Mouse (Mus musculus) myocyte (in vitro differentiated cells): Measurements from ENCODE around the gene Rnaseh1. TPM values are rescaled to one million over a fixed set of nuclear protein-coding genes. Genes with fewer than 3 reads are reported as not detected.

Experiments used
- H3K27me3 ChIP-seq: one replicate; pipeline ENCODE4 v1.6.1; 2011; ENCODE audit not compliant: control insufficient read depth, insufficient read depth, insufficient read length
- H3K36me3 ChIP-seq: one replicate; pipeline ENCODE4 v1.6.1; 2011; ENCODE audit not compliant: control insufficient read depth, insufficient read depth
- H3K4me2 ChIP-seq: one replicate; pipeline ENCODE4 v1.6.1; 2011; ENCODE audit warnings: low read depth, control low read depth
- H3K4me3 ChIP-seq: one replicate; pipeline ENCODE4 v1.5.1; 2011; ENCODE audit warnings: mild to moderate bottlenecking, control low read depth, moderate library complexity
- H3K79me2 ChIP-seq: one replicate; pipeline ENCODE4 v1.6.1; 2011; ENCODE audit not compliant: control insufficient read depth, insufficient read depth
- H3ac ChIP-seq: one replicate; pipeline ENCODE4 v1.6.1; 2011; ENCODE audit not compliant: control insufficient read depth, insufficient read length
- CEBPB ChIP-seq: IDR thresholded peaks from 2 replicates; pipeline ENCODE4 v1.6.1; 2011; ENCODE audit warnings: mild to moderate bottlenecking, moderate library complexity; ENCODE audit not compliant: poor library complexity, insufficient read depth, severe bottlenecking
- E2F4 ChIP-seq: IDR thresholded peaks from one replicate; pipeline ENCODE4 v1.6.1; 2011; ENCODE audit warnings: mild to moderate bottlenecking, control low read depth, moderate library complexity; ENCODE audit not compliant: insufficient read depth
- MAX ChIP-seq: IDR thresholded peaks from one replicate; pipeline ENCODE4 v1.6.1; 2011; ENCODE audit warnings: low read depth, mild to moderate bottlenecking, control low read depth
- MYOD1 ChIP-seq, 3 experiments: IDR thresholded peaks; one replicate each; pipeline ENCODE4 v1.6.1; 2011; ENCODE audit warnings: control low read depth in 2 of 3, low read depth in 2 of 3, mild to moderate bottlenecking in 2 of 3, moderate library complexity in 1 of 3; ENCODE audit not compliant: insufficient read length in 2 of 3, control insufficient read depth in 1 of 3
- MYOG ChIP-seq, 3 experiments: IDR thresholded peaks; one replicate each; pipeline ENCODE4 v1.6.1; 2011; ENCODE audit warnings: control low read depth in 2 of 3, low read depth in 2 of 3, mild to moderate bottlenecking in 2 of 3; ENCODE audit not compliant: insufficient read length in 2 of 3, control insufficient read depth in 1 of 3, insufficient read depth in 1 of 3
- POLR2A ChIP-seq: IDR thresholded peaks from one replicate; pipeline ENCODE4 v1.6.1; 2011; ENCODE audit warnings: low read depth, mild to moderate bottlenecking, control low read depth, moderate library complexity; ENCODE audit not compliant: insufficient read length
- POLR2AphosphoS2 ChIP-seq: IDR thresholded peaks from one replicate; pipeline ENCODE4 v1.6.1; 2011; ENCODE audit warnings: low read depth, control low read depth; ENCODE audit not compliant: insufficient read length
- REST ChIP-seq: IDR thresholded peaks from one replicate; pipeline ENCODE4 v1.6.1; 2011; ENCODE audit warnings: mild to moderate bottlenecking, control low read depth, moderate library complexity; ENCODE audit not compliant: insufficient read depth, insufficient read length
- SRF ChIP-seq: IDR thresholded peaks from one replicate; pipeline ENCODE4 v1.6.1; 2011; ENCODE audit warnings: low read depth; ENCODE audit not compliant: control insufficient read depth, insufficient read length
- TCF12 ChIP-seq: IDR thresholded peaks from one replicate; pipeline ENCODE4 v1.6.1; 2011; ENCODE audit warnings: mild to moderate bottlenecking, control low read depth; ENCODE audit not compliant: poor library complexity, insufficient read depth, severe bottlenecking
- TCF3 ChIP-seq: IDR thresholded peaks from one replicate; pipeline ENCODE4 v1.6.1; 2011; ENCODE audit warnings: low read depth, control low read depth; ENCODE audit not compliant: insufficient read length
- USF1 ChIP-seq: IDR thresholded peaks from one replicate; pipeline ENCODE4 v1.6.1; 2011; ENCODE audit warnings: low read depth, mild to moderate bottlenecking, control low read depth, moderate library complexity
- polyA plus RNA-seq: library from polyadenylated mRNA; unstranded; fragments of >200 nt; fragmentation: generic; extraction: Trizol; gene quantifications from one replicate; pipeline ENCODE4 v1.2.1, GENCODE M21; 2012; ENCODE audit warnings: missing spikeins

Gene Rnaseh1
- polyA plus RNA-seq, 1 experiment, result 8.7 TPM

GRCm38 (mm10) chr12:28628436-28628835 lies 21.0 kb upstream of the Rnaseh1 start:
- Histone ChIP-seq H3K27me3 (no peaks in the 10 kb centered on the region), H3K36me3 (peaks cover 47% of the 10 kb centered on the region), H3K4me2 (no peak overlapping the region), H3K4me3 (no peak overlapping the region), H3K79me2 (peaks cover 15% of the 10 kb centered on the region), H3ac (no peak overlapping the region)
- TF ChIP-seq MAX, result no peak
- no peak for TF ChIP-seq MYOD1 (IDR thresholded peaks at IDR 0.05; ENCODE audit: control insufficient read depth in 1 of 3, insufficient read length in 2 of 3, low read depth in 2 of 3)
- TF ChIP-seq TCF3, result no peak
- TF ChIP-seq USF1, result no peak
- TF ChIP-seq TCF12, result no peak
- TF ChIP-seq POLR2AphosphoS2, result no peak
- TF ChIP-seq E2F4, result no peak
- TF ChIP-seq REST, result no peak
- no peak for TF ChIP-seq SRF
- TF ChIP-seq MYOG (IDR thresholded peaks at IDR 0.05; ENCODE audit: control insufficient read depth in 1 of 3, insufficient read depth in 1 of 3, insufficient read length in 2 of 3, low read depth in 2 of 3), result no peak
- no peak for TF ChIP-seq POLR2A
- TF ChIP-seq CEBPB, result no peak

- Histone ChIP-seq H3K36me3 (peaks cover 36% of the 10 kb centered on the region), H3K27me3 (no peaks in the 10 kb centered on the region), H3K79me2 (peaks cover 37% of the 10 kb centered on the region), H3K4me2 (peak overlapping the region; percentile 83), H3K4me3 (peak overlapping the region; percentile 76), H3ac (peak overlapping the region; percentile 73)
- TF ChIP-seq MAX (no peak), TCF3 (no peak), CEBPB (no peak), MYOD1 (IDR thresholded peaks at IDR 0.05; ENCODE audit: control insufficient read depth in 1 of 3, insufficient read length in 2 of 3, low read depth in 2 of 3) (no peak), USF1 (no peak), POLR2A (no peak), E2F4 (no peak), REST (no peak)
Observed at GRCm38 (mm10) chr12:28635058-28635534, 14.3 kb upstream of the Rnaseh1 start.

DNA sequence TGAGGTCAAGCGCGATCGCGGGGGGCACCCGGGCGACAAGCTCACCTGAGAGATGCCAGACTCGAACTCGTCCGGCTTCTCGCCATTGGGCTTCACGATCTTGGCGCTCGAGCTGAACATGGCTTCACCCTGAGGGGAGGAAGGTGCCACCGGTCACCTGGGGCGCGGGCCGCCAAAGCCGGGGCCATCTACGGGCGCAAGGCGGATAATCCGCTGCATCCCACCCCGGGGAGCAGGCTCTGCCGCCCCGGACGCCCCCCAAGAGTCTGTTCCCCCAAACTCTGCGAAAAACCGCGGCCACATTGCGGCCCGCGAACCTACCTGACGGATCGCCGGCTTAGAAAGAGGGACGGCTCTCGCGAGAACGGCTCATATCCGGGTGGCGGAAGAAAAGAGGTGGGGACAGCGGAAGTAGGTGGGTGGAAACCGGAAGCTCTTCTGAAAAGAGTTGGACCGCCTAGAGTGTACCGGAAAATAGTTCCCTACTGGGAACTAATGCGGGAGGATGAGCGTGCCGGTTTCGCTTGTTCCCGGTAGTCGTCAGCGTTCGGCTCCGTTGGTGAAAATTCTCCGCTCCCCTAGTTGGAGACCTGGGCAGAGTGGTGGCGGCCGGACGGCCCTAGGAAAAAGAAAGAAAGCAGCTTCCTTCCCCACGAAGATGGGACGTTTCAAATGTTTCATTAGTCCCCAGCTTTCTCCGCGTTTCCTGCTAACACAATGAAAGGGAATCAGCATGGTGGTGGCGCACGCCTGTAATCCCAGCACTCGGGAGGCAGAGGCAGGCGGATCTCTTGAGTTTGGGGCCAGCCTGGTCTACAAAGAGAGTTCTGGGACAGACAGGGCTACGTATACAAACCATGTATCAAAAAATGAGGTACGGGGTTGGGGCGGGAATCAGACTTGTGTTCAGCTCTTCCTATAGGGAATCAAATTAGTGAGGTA lies 13.6 kb upstream of the Rnaseh1 start, which contains the start of gene Rps7:
Rps7 (minus strand) TSS at position 419 of the 942 bp plus-strand sequence.
- H3K27me3 ChIP-seq, result no peaks in the 10 kb centered on the region
- H3K36me3 ChIP-seq, result peaks cover 30% of the 10 kb centered on the region
- H3K4me3 ChIP-seq, result peak within 1 kb of the TSS; percentile 76

GRCm38 (mm10) chr12:28636543-28636942 lies 12.9 kb upstream of the Rnaseh1 start:
- Histone ChIP-seq H3K27me3 (no peaks in the 10 kb centered on the region), H3ac (no peak overlapping the region), H3K4me3 (peak overlapping the region; percentile 76), H3K4me2 (peak overlapping the region; percentile 79), H3K36me3 (peaks cover 23% of the 10 kb centered on the region), H3K79me2 (peaks cover 37% of the 10 kb centered on the region)
- TF ChIP-seq MYOD1 (IDR thresholded peaks at IDR 0.05; ENCODE audit: control insufficient read depth in 1 of 3, insufficient read length in 2 of 3, low read depth in 2 of 3), result no peak
- TF ChIP-seq MYOG (IDR thresholded peaks at IDR 0.05; ENCODE audit: control insufficient read depth in 1 of 3, insufficient read depth in 1 of 3, insufficient read length in 2 of 3, low read depth in 2 of 3), result no peak
- no peak for TF ChIP-seq CEBPB
- TF ChIP-seq POLR2AphosphoS2, result no peak
- TF ChIP-seq POLR2A, result no peak
- TF ChIP-seq MAX, result no peak

More for the DNA sequence above, 13.6 kb upstream of the Rnaseh1 start, which contains the start of gene Rps7:
- Histone ChIP-seq H3K4me2 (peak within 1 kb of the TSS; percentile 83), H3K79me2 (peaks cover 37% of the 10 kb centered on the region), H3ac (peak within 1 kb of the TSS; percentile 73)
- TF ChIP-seq CEBPB, result no peak
- peak; percentile 8 for TF ChIP-seq E2F4
- TF ChIP-seq POLR2AphosphoS2, result peak; percentile 72
- TF ChIP-seq POLR2A, result peak; percentile 73
- TF ChIP-seq MYOD1 (IDR thresholded peaks at IDR 0.05; ENCODE audit: control insufficient read depth in 1 of 3, insufficient read length in 2 of 3, low read depth in 2 of 3), result no peak

DNA sequence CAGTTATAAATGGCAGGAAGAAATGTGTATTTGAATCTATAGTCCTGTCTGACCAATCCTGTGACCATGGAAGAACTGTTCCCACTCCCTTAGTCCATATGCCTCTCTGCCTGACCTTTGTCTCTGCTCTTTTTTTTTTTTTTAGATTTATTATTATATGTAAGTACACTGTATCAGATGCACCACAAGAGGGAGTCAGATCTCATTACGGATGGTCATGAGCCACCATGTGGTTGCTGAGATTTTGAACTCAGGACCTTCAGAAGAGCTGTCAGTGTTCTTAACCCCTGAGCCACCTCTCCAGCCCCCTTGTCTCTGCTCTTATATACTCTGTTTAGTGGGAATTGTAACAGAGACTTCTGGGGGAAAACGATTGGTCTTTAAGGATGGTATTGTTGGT lies 10.6 kb upstream of the Rnaseh1 start:
- no peak overlapping the region for H3ac ChIP-seq
- H3K79me2 ChIP-seq, result peaks cover 19% of the 10 kb centered on the region
- no peak overlapping the region for H3K4me3 ChIP-seq
- H3K36me3 ChIP-seq, result peaks cover 1% of the 10 kb centered on the region
- TF ChIP-seq REST (no peak), SRF (no peak), E2F4 (no peak), POLR2A (no peak), MAX (no peak), MYOD1 (IDR thresholded peaks at IDR 0.05; ENCODE audit: control insufficient read depth in 1 of 3, insufficient read length in 2 of 3, low read depth in 2 of 3) (no peak), TCF12 (no peak), USF1 (no peak), TCF3 (no peak), POLR2AphosphoS2 (no peak), MYOG (IDR thresholded peaks at IDR 0.05; ENCODE audit: control insufficient read depth in 1 of 3, insufficient read depth in 1 of 3, insufficient read length in 2 of 3, low read depth in 2 of 3) (no peak), CEBPB (no peak)
- H3K27me3 ChIP-seq, result no peaks in the 10 kb centered on the region
- H3K4me2 ChIP-seq, result no peak overlapping the region
